Mouse (Mus musculus) forebrain, embryonic 11.5 days (tissue): ENCODE data around the gene Prpf39. TPM values are rescaled to one million over a fixed set of nuclear protein-coding genes. Genes with fewer than 3 reads are reported as not detected.

Source experiments
- ATAC-seq: fragments of 200-750 bp; cut with Nextera tagmentation; replicated peaks from 2 replicates; pipeline ENCODE4 v1.8.0; 2017; ENCODE audit warnings: moderate TSS enrichment; ENCODE audit not compliant: low FRiP score
- DNase-seq: peaks from one replicate; pipeline ENCODE4 v3.0.0-alpha.2; 2017; ENCODE audit warnings: low spot score
- H3K27ac ChIP-seq: fragments of 300-500 bp; sonication (generic); 2 replicates; pipeline ENCODE4 v1.5.1; 2014; ENCODE audit warnings: low read depth, low read length
- H3K27me3 ChIP-seq: fragments of 300-500 bp; sonication (generic); 2 replicates; pipeline ENCODE4 v1.6.1; 2014; ENCODE audit warnings: mild to moderate bottlenecking, low read length, mixed read lengths; ENCODE audit not compliant: control insufficient read depth, insufficient read depth
- H3K36me3 ChIP-seq: fragments of 300-500 bp; sonication (generic); 2 replicates; pipeline ENCODE4 v1.6.1; 2014; ENCODE audit warnings: mild to moderate bottlenecking, low read length, moderate library complexity, mixed read lengths; ENCODE audit not compliant: control insufficient read depth, insufficient read depth
- H3K4me1 ChIP-seq: fragments of 300-500 bp; sonication (generic); replicated peaks from 2 replicates; pipeline ENCODE4 v1.6.1; 2014; ENCODE audit warnings: low read length, mixed read lengths; ENCODE audit not compliant: control insufficient read depth, insufficient read depth
- H3K4me2 ChIP-seq: fragments of 300-500 bp; sonication (generic); 2 replicates; pipeline ENCODE4 v1.6.1; 2014; ENCODE audit warnings: low read depth, mild to moderate bottlenecking, low read length, moderate library complexity, mixed read lengths; ENCODE audit not compliant: severe bottlenecking
- H3K4me3 ChIP-seq: fragments of 300-500 bp; sonication (generic); 2 replicates; pipeline ENCODE4 v1.5.1; 2014; ENCODE audit warnings: low read depth, low read length
- H3K9ac ChIP-seq: fragments of 300-500 bp; sonication (generic); 2 replicates; pipeline ENCODE4 v1.6.1; 2014; ENCODE audit warnings: low read length
- H3K9me3 ChIP-seq: fragments of 300-500 bp; sonication (generic); 2 replicates; pipeline ENCODE4 v1.6.1; 2016; ENCODE audit warnings: low read length, mixed read lengths; ENCODE audit not compliant: control insufficient read depth
- WGBS: fragments of 180-500 bp; shearing (Covaris S2); extraction: QIAGEN DNeasy Blood & Tissue Kit; methylation state at CpG from one replicate; pipeline ENCODE4 v1.1.7; 2014; 5-methylcytosine and 5-hydroxymethylcytosine counted together
- polyA plus RNA-seq: library from polyadenylated mRNA; unstranded; fragments of >200 nt; fragmentation: Nextera tagmentation; extraction: Ambion mirVana; gene quantifications from 2 replicates; pipeline ENCODE4 v1.2.1, GENCODE M21; 2014

Prpf39 gene
- polyA plus RNA-seq, result 68.3 and 74.5 TPM in 2 replicates

- Histone ChIP-seq H3K4me3 (peak within 1 kb of the TSS; percentile 62), H3K36me3 (no peaks in the 10 kb centered on the region), H3K27ac (peak within 1 kb of the TSS; percentile 31), H3K9me3 (no peaks in the 10 kb centered on the region), H3K4me1 (0 out of 2 replicates have a peak, but pooled peaks cover 2% of the 10 kb centered on the region), H3K9ac (peak within 1 kb of the TSS; percentile 76), H3K27me3 (no peaks in the 10 kb centered on the region), H3K4me2 (peak within 1 kb of the TSS; percentile 57)
- ATAC-seq (peak; percentile 96), DNase-seq (peak; percentile 93)
- WGBS, result under 1% methylated on average over 63 of the region's 65 CpGs
Observed at GRCm38 (mm10) chr12:65036190-65036870, at the start of gene Prpf39. Gene Prpf39 (plus strand): TSS chr12:65036333.

GRCm38 (mm10) chr12:65007725-65008124 lies 28.4 kb upstream of the Prpf39 start:
- Histone ChIP-seq H3K4me2 (no peak overlapping the region), H3K9me3 (no peaks in the 10 kb centered on the region), H3K4me1 (no peaks in the 10 kb centered on the region), H3K9ac (no peak overlapping the region), H3K4me3 (no peak overlapping the region), H3K27ac (no peak overlapping the region), H3K27me3 (no peaks in the 10 kb centered on the region), H3K36me3 (peaks cover 3% of the 10 kb centered on the region; the same call in 1 of the 2 replicates)
- DNase-seq (no peak), ATAC-seq (no peak)
- WGBS, result 98% methylated on average over 3 of the region's 3 CpGs

GRCm38 (mm10) chr12:65022842-65023241 lies 13.3 kb upstream of the Prpf39 start:
- 97% methylated on average over 6 of the region's 6 CpGs for WGBS
- Histone ChIP-seq H3K27ac (no peak overlapping the region), H3K9me3 (no peaks in the 10 kb centered on the region), H3K4me3 (no peak overlapping the region), H3K4me2 (no peak overlapping the region), H3K36me3 (no peaks in the 10 kb centered on the region), H3K4me1 (no peaks in the 10 kb centered on the region), H3K9ac (no peak overlapping the region), H3K27me3 (no peaks in the 10 kb centered on the region)
- ATAC-seq (no peak), DNase-seq (no peak)

- Histone ChIP-seq H3K9ac (peak overlapping the region; percentile 32; the same call in 1 of the 2 replicates), H3K27me3 (no peaks in the 10 kb centered on the region), H3K4me2 (peak overlapping the region; percentile 57; the same call in 1 of the 2 replicates), H3K4me3 (peak overlapping the region; percentile 62), H3K27ac (no peak overlapping the region), H3K4me1 (0 out of 2 replicates have a peak, but pooled peaks cover 2% of the 10 kb centered on the region), H3K36me3 (no peaks in the 10 kb centered on the region), H3K9me3 (no peaks in the 10 kb centered on the region)
- DNase-seq (no peak), ATAC-seq (no peak; the same call in 1 of the 2 replicates)
- WGBS, result 50% methylated on average over 8 of the region's 8 CpGs
Observed at GRCm38 (mm10) chr12:65035839-65036189, 319 bp upstream of the Prpf39 start.

GRCm38 (mm10) chr12:65036892-65037545 lies 886 bp downstream of the Prpf39 start:
- 0 out of 2 replicates have a peak, but pooled peaks cover 2% of the 10 kb centered on the region for H3K4me1 ChIP-seq
- H3K9ac ChIP-seq, result peak overlapping the region; percentile 76
- H3K27ac ChIP-seq, result no peak overlapping the region
- DNase-seq, result no peak
- H3K4me2 ChIP-seq, result peak overlapping the region; percentile 57
- no peaks in the 10 kb centered on the region for H3K36me3 ChIP-seq
- H3K27me3 ChIP-seq, result no peaks in the 10 kb centered on the region
- ATAC-seq, result no peak
- peak overlapping the region; percentile 62 for H3K4me3 ChIP-seq
- H3K9me3 ChIP-seq, result no peaks in the 10 kb centered on the region
- WGBS, result 22% methylated on average over 18 of the region's 18 CpGs

- H3K9ac ChIP-seq, result no peak overlapping the region
- no peak for DNase-seq
- H3K27me3 ChIP-seq, result no peaks in the 10 kb centered on the region
- 0 out of 2 replicates have a peak, but pooled peaks cover 2% of the 10 kb centered on the region for H3K4me1 ChIP-seq
- H3K9me3 ChIP-seq, result no peaks in the 10 kb centered on the region
- ATAC-seq, result no peak
- no peak overlapping the region for H3K27ac ChIP-seq
- WGBS, result 60% methylated on average over 4 of the region's 4 CpGs
- H3K4me3 ChIP-seq, result peak overlapping the region; percentile 62
- peak overlapping the region; percentile 57 for H3K4me2 ChIP-seq
- H3K36me3 ChIP-seq, result no peaks in the 10 kb centered on the region
Observed at GRCm38 (mm10) chr12:65037546-65037937, 1.4 kb downstream of the Prpf39 start.

GRCm38 (mm10) chr12:65048799-65049198 lies 12.7 kb downstream of the Prpf39 start:
- DNase-seq (no peak), ATAC-seq (no peak)
- H3K9me3 ChIP-seq, result no peaks in the 10 kb centered on the region
- H3K4me3 ChIP-seq, result no peak overlapping the region
- no peak overlapping the region for H3K9ac ChIP-seq
- H3K4me2 ChIP-seq, result no peak overlapping the region
- no peaks in the 10 kb centered on the region for H3K4me1 ChIP-seq
- no peak overlapping the region for H3K27ac ChIP-seq
- no peaks in the 10 kb centered on the region for H3K27me3 ChIP-seq
- H3K36me3 ChIP-seq, result no peaks in the 10 kb centered on the region; the same call in 1 of the 2 replicates

GRCm38 (mm10) chr12:65058203-65058602 lies 22.1 kb downstream of the Prpf39 start:
- ATAC-seq (no peak), DNase-seq (no peak)
- Histone ChIP-seq H3K36me3 (no peaks in the 10 kb centered on the region; the same call in 1 of the 2 replicates), H3K4me1 (no peaks in the 10 kb centered on the region), H3K4me3 (no peak overlapping the region), H3K4me2 (no peak overlapping the region), H3K27ac (no peak overlapping the region), H3K9ac (no peak overlapping the region), H3K27me3 (no peaks in the 10 kb centered on the region), H3K9me3 (no peaks in the 10 kb centered on the region)
- WGBS, result 85% methylated on average over 2 of the region's 2 CpGs
